Mouse (Mus musculus) olfactory bulb, adult 2 months (tissue): ENCODE data around the gene Chst8. TPM values are rescaled to one million over a fixed set of nuclear protein-coding genes. Genes with fewer than 3 reads are reported as not detected.

Experiments
- H3K27ac ChIP-seq: fragments of 200-500 bp; 2 replicates; pipeline ENCODE4 v1.5.1; 2012; ENCODE audit warnings: low read depth, low read length; ENCODE audit not compliant: insufficient read depth
- H3K4me1 ChIP-seq: fragments of 200-500 bp; 2 replicates; pipeline ENCODE4 v1.6.1; 2012; ENCODE audit warnings: low read length; ENCODE audit not compliant: control insufficient read depth, insufficient read depth
- H3K4me3 ChIP-seq: fragments of 200-500 bp; 2 replicates; pipeline ENCODE4 v1.5.1; 2012; ENCODE audit warnings: mild to moderate bottlenecking, low read depth, low read length, moderate library complexity; ENCODE audit not compliant: insufficient read depth
- CTCF ChIP-seq: fragments of 200-500 bp; IDR thresholded peaks from 2 replicates; pipeline ENCODE4 v1.5.1; 2012; ENCODE audit warnings: low read depth, mild to moderate bottlenecking, low read length, moderate library complexity; ENCODE audit not compliant: insufficient read depth
- POLR2A ChIP-seq: fragments of 200-500 bp; IDR thresholded peaks from 2 replicates; pipeline ENCODE4 v1.6.1; 2012; ENCODE audit warnings: mild to moderate bottlenecking, low read depth, low read length, moderate library complexity; ENCODE audit not compliant: insufficient read depth
- WGBS: fragments of 180-500 bp; shearing (Covaris S2); methylation state at CpG from one replicate; pipeline ENCODE4 v1.1.7; 2018; 5-methylcytosine and 5-hydroxymethylcytosine counted together
- polyA plus RNA-seq: library from polyadenylated mRNA; stranded (reverse); fragments of >200 nt; gene quantifications from 2 replicates; pipeline ENCODE4 v1.2.4, GENCODE M21; 2012; ENCODE audit warnings: low replicate concordance; ENCODE audit not compliant: missing spikeins, insufficient read depth, insufficient read length

Gene Chst8
- polyA plus RNA-seq, 1 experiment: not detected

DNA sequence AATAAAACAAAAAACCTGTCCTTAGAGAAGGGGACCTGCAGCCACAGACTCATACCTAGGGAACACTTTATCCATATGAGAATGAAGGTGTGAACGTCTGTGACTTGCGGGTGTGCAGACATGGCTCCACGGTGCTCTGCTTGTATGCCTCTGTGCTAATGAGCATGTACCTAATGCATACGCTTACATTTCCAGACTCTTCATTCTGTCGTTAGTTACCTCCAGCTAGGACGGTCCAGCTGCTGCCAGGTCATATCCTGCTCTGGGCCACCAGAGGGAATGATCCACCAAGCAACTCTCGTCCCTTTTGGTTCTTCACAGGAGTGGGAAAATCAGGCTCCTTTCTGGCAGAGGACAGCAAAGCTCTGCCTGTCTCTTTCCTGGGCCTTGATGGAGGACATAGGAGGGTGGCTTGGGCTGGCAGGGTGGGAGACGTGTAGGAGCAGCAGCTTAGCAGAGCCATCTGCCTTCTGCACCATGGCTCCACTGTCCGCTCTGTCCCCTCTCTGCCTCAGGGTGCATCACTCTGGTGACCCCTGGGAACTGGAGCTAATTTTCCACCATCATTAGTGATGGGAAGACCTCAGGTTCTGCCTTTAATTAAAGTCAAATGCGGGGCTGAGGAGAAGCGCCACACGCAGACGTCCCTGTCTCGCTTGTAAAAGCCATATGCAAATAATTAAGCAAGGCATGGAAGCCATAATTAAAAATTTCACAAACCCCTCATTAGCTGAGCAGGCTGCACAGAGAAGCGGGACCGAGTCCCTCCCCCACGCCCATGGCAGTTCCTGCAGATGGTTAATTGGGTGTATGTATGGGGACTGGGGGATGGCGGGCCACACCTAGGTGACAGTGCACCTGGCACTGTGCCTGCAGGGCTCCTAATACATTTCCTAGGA, 48.0 kb downstream of the Chst8 start:
- no peak for TF ChIP-seq CTCF
- TF ChIP-seq POLR2A: no peak
- 36% methylated on average over 18 of the region's 18 CpGs for WGBS
- H3K27ac ChIP-seq: no peak overlapping the region
- no peak overlapping the region for H3K4me3 ChIP-seq
- H3K4me1 ChIP-seq: peaks cover 30% of the 10 kb centered on the region

- no peak overlapping the region for H3K27ac ChIP-seq
- H3K4me3 ChIP-seq: no peak overlapping the region
- 8% methylated on average over 7 of the region's 7 CpGs for WGBS
- TF ChIP-seq POLR2A (no peak), CTCF (no peak)
- peaks cover 25% of the 10 kb centered on the region for H3K4me1 ChIP-seq
Measured at GRCm38 (mm10) chr7:34759378-34759822, 53.1 kb downstream of the Chst8 start.

GRCm38 (mm10) chr7:34758721-34759120, 53.8 kb downstream of the Chst8 start:
- no peak overlapping the region for H3K27ac ChIP-seq

DNA sequence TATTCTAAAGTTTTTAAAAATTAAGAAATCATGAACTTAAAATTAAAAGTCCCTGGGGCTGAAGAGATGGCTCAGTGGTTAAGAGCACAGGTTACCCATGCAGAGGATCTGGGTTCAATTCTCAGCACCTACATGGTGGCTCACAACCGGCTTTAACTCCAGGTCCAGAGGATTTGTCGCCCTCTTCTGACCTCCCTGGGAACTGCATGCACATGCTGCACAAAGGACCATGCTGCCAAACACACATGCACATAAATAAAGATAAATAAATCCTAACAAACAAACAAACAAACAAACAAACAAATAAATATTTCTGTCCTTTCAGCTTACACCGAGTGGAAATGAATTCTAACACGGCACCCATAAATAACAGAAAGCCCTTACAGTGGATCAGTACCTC, 55.0 kb downstream of the Chst8 start:
- TF ChIP-seq CTCF: no peak
- TF ChIP-seq POLR2A: no peak
- Histone ChIP-seq H3K4me1 (peaks cover 23% of the 10 kb centered on the region), H3K4me3 (no peak overlapping the region), H3K27ac (no peak overlapping the region)
- WGBS: 78% methylated on average over 4 of the region's 4 CpGs

More at GRCm38 (mm10) chr7:34758721-34759120, 53.8 kb downstream of the Chst8 start:
- H3K4me1 ChIP-seq: peaks cover 22% of the 10 kb centered on the region
- WGBS: 66% methylated on average over 3 of the region's 3 CpGs
- TF ChIP-seq POLR2A: no peak
- TF ChIP-seq CTCF: no peak
- H3K4me3 ChIP-seq: no peak overlapping the region

GRCm38 (mm10) chr7:34753140-34753886, 59.2 kb downstream of the Chst8 start:
- H3K27ac ChIP-seq: no peak overlapping the region
- H3K4me3 ChIP-seq: no peak overlapping the region
- WGBS: 55% methylated on average over 32 of the region's 32 CpGs
- peaks cover 4% of the 10 kb centered on the region; the same call in 1 of the 2 replicates for H3K4me1 ChIP-seq
- TF ChIP-seq CTCF: no peak
- TF ChIP-seq POLR2A: no peak

- WGBS: 67% methylated on average over 10 of the region's 10 CpGs
- Histone ChIP-seq H3K4me1 (peaks cover 4% of the 10 kb centered on the region; the same call in 1 of the 2 replicates), H3K27ac (no peak overlapping the region), H3K4me3 (no peak overlapping the region)
- TF ChIP-seq POLR2A (no peak), CTCF (no peak)
Measured at GRCm38 (mm10) chr7:34752151-34752762, 60.3 kb downstream of the Chst8 start.

DNA sequence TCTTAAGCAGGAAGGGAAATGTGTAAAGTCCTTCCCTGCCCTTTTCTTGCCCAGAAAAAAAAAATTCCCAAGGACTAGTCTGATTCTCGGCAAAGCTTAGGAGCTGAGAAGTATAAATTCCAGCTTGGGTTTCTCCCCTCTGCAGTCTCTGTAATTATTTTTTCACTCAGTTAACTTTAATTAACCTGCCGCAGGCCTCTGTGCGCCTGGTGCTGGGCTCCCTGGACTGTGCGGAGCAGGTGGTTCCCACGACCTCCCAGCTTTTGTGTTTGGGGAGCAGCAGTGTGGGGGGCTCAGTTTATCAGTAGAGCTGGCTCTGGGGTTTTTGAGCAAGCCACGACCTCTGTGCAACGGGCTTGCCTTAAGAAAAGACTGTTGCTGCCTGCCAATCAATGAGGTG, 62.2 kb downstream of the Chst8 start:
- H3K4me3 ChIP-seq: no peak overlapping the region
- peaks cover 9% of the 10 kb centered on the region; the same call in 1 of the 2 replicates for H3K4me1 ChIP-seq
- no peak overlapping the region for H3K27ac ChIP-seq
- 47% methylated on average over 7 of the region's 7 CpGs for WGBS
- no peak for TF ChIP-seq CTCF
- TF ChIP-seq POLR2A: no peak

DNA sequence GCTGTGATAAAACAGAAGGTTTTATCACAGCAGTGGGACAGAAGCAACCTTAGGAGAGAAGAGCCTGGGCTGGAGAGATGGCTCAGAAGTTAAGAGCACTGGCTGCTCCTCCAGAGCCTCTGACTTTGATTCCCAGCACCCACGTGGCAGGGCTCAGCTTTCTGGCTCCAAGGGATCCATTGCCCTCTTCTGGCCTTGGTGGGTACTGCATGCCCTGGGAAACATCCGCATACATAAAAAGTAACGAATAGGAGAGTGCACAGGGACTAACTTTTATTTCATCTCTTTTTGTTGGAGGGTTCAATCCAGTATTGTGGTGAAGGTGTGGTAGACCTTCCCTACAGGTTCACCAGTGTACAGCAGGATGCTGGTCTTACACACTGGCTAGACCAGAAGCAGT, 62.8 kb downstream of the Chst8 start:
- Histone ChIP-seq H3K4me1 (peaks cover 9% of the 10 kb centered on the region; the same call in 1 of the 2 replicates), H3K27ac (no peak overlapping the region), H3K4me3 (no peak overlapping the region)
- TF ChIP-seq CTCF: no peak
- TF ChIP-seq POLR2A: no peak
- WGBS: 59% methylated on average over 3 of the region's 3 CpGs
